In the genomic region with DNA sequence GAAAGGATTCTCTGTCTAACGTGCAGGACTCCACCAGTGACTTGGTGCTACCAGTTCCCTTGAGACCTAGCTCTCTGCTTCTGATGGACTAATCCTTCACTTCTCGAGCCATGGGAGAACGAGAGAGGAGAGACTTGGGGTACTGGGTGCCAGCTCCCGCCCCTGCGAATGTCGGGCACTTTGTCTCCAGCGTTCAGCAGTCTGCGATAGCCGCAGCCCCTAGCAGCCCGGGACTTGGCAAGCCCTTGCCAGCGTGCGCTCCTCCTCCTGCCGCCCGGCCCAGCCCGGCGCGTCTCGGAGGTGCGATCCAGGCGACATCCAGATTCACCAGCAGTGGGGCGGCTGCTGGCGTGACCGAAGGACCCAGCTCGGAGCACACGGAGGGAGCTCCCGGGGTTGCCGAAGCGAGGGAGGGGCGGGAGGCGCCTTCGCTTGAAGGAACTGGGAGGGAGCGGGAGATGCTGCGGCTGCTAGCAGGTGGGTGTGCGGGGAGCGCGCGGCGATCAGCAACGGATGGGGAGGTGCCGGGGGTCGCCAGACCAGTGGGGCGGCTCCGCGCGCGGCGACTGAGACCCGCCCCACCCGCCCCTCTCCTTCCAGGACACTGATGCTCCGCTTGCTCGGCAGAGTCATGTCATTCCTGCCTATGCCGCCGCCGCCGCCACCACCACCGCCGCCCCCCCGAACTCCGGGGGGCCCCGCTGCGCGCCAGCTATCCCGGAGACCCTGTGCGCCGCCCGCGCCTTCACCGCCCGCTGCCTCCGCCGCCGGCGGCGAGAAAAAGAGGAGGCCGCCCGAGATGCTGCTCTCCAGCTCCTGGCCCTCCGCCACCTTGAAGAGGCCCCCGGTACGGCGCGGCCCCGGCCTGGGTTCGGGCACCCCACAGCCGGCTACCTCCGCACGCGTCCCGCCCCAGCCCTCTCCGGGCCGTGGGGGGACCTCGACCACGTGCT, we compare ENCODE assay signal across 8 mouse cellular contexts. TPM values are rescaled to one million over a fixed set of nuclear protein-coding genes. Genes with fewer than 3 reads are reported as not detected.
DNase-seq lines count a peak whose midpoint lies in the region; ATAC-seq and TF ChIP-seq lines count a peak whose summit lies in the region.

No protein-coding gene starts in this region.

- H3K36me3 ChIP-seq in kidney, embryonic 14.5 days (ENCODE audit: control insufficient read depth, insufficient read depth, low read length): no peaks in the 10 kb centered on the region
- H3K36me3 ChIP-seq in kidney, postnatal 0 days (ENCODE audit: insufficient read depth, low read length): no peaks in the 10 kb centered on the region

- DNase-seq in kidney, adult 11 months: no peak
- peak; percentile 47 for DNase-seq in cerebellum, adult 9-11 months
- peak; percentile 35 to 49 for DNase-seq in frontal cortex, postnatal 14 days (ENCODE audit: low spot score in 2 of 2)
- DNase-seq in kidney, postnatal 0 days (ENCODE audit: low spot score): peak; percentile 27
- peak; percentile 34 for DNase-seq in lung, adult 2 months
- peak; percentile 58 for DNase-seq in retina, embryonic 14.5 days (ENCODE audit: low spot score)

- peak overlapping the region; percentile 54 for H3K9ac ChIP-seq in kidney, embryonic 14.5 days (ENCODE audit: low read depth, low read length)
- H3K9ac ChIP-seq in kidney, postnatal 0 days (ENCODE audit: low read depth, low read length): peak overlapping the region; percentile 50

- no peak for TF ChIP-seq CTCF in kidney, postnatal 0 days (IDR thresholded peaks at IDR 0.05; ENCODE audit: low read depth)
- TF ChIP-seq CTCF in lung, adult 2 months (IDR thresholded peaks at IDR 0.05; ENCODE audit: insufficient read depth, low read length): no peak

- H3K4me2 ChIP-seq in kidney, embryonic 14.5 days (replicated peaks; ENCODE audit: low read depth, low read length): peak overlapping the region; percentile 99
- peak overlapping the region; percentile 98 for H3K4me2 ChIP-seq in kidney, postnatal 0 days (ENCODE audit: low read length)

- no peak overlapping the region for H3K27ac ChIP-seq in kidney, embryonic 14.5 days (ENCODE audit: low read depth, low read length)
- H3K27ac ChIP-seq in kidney, postnatal 0 days: no peak overlapping the region

- no peak for TF ChIP-seq POLR2A in lung, adult 2 months (IDR thresholded peaks at IDR 0.05; ENCODE audit: borderline replicate concordance, extremely low read depth, low read depth, low read length)

- peak; percentile 76 for ATAC-seq in kidney, embryonic 14.5 days (ENCODE audit: low FRiP score, low TSS enrichment)
- ATAC-seq in kidney, postnatal 0 days (replicated peaks; ENCODE audit: low FRiP score, low read depth): peak; percentile 46; the same call in 1 of the 2 replicates
- ATAC-seq in erythroid progenitor cell, adult 5-6 weeks (replicated peaks; ENCODE audit: low FRiP score, poor library complexity, severe bottlenecking): no peak

- H3K9me3 ChIP-seq in kidney, embryonic 14.5 days (ENCODE audit: control insufficient read depth, low read length): no peaks in the 10 kb centered on the region
- no peaks in the 10 kb centered on the region for H3K9me3 ChIP-seq in kidney, postnatal 0 days (replicated peaks; ENCODE audit: low read length)

- peaks cover 15% of the 10 kb centered on the region for H3K4me1 ChIP-seq in kidney, embryonic 14.5 days (ENCODE audit: control insufficient read depth, insufficient read depth, low read length)
- H3K4me1 ChIP-seq in kidney, postnatal 0 days (replicated peaks; ENCODE audit: insufficient read depth, low read length): peaks cover 14% of the 10 kb centered on the region
- H3K4me1 ChIP-seq in lung, adult 2 months (ENCODE audit: control insufficient read depth, insufficient read depth, low read length): peaks cover 13% of the 10 kb centered on the region

- H3K27me3 ChIP-seq in kidney, embryonic 14.5 days (ENCODE audit: control insufficient read depth, insufficient read depth, low read length): peaks cover 45% of the 10 kb centered on the region
- peaks cover 31% of the 10 kb centered on the region for H3K27me3 ChIP-seq in kidney, postnatal 0 days (ENCODE audit: insufficient read depth, low read length)

- under 1% methylated on average over 50 of the region's 92 CpGs for WGBS in kidney, embryonic 14.5 days
- WGBS in kidney, postnatal 0 days: 1% methylated on average over 46 of the region's 92 CpGs
- 1% methylated on average over 76 of the region's 92 CpGs for WGBS in lung, adult 2 months

- peak overlapping the region; percentile 53 for H3K4me3 ChIP-seq in kidney, embryonic 14.5 days (ENCODE audit: low read length)
- H3K4me3 ChIP-seq in kidney, postnatal 0 days (replicated peaks; ENCODE audit: low read depth, low read length): peak overlapping the region; percentile 48
- peak overlapping the region; percentile 66 for H3K4me3 ChIP-seq in lung, adult 2 months (replicated peaks; ENCODE audit: extremely low read depth, low read depth, low read length)

RNA-seq across cellular contexts. Expression of a gene that starts 3.4 kb away (rescaled TPM):
- polyA plus RNA-seq in kidney, embryonic 14.5 days (2014; fragmentation: Nextera tagmentation; extraction: Ambion mirVana): 0.43 and 0.49 TPM in 2 replicates
- 0.20 and 0.28 TPM in 2 replicates for polyA plus RNA-seq in kidney, postnatal 0 days (2015; fragmentation: Nextera tagmentation; extraction: Ambion mirVana)
- polyA plus RNA-seq in lung, adult 2 months (2012; rRNA removed): 14.4 and 16.1 TPM in 2 replicates
- not detected in 2 replicates for total RNA-seq in erythroid progenitor cell, adult 5-6 weeks (2015; ENCODE audit: low replicate concordance)
- total RNA-seq in erythroid progenitor cell, adult 5-6 weeks (2017; ENCODE audit: low replicate concordance): 0.53 TPM in 1 of 2 replicates, not detected in the other

RNA-seq across cellular contexts. Expression of a gene that starts 15.1 kb away (rescaled TPM):
- 0.19 and 0.46 TPM in 2 replicates for polyA plus RNA-seq in kidney, embryonic 14.5 days (2014; fragmentation: Nextera tagmentation; extraction: Ambion mirVana)
- polyA plus RNA-seq in kidney, postnatal 0 days (2015; fragmentation: Nextera tagmentation; extraction: Ambion mirVana): 0.46 and 0.50 TPM in 2 replicates
- 3.5 and 3.7 TPM in 2 replicates for polyA plus RNA-seq in lung, adult 2 months (2012; rRNA removed)
- not detected in 2 replicates for total RNA-seq in erythroid progenitor cell, adult 5-6 weeks (2015; ENCODE audit: low replicate concordance)
- not detected in 2 replicates for total RNA-seq in erythroid progenitor cell, adult 5-6 weeks (2017; ENCODE audit: low replicate concordance)

RNA-seq across cellular contexts. Expression of a gene that starts 29.8 kb away (rescaled TPM):
- 68.2 and 97.2 TPM in 2 replicates for polyA plus RNA-seq in kidney, embryonic 14.5 days (2014; fragmentation: Nextera tagmentation; extraction: Ambion mirVana)
- 93.3 and 102 TPM in 2 replicates for polyA plus RNA-seq in kidney, postnatal 0 days (2015; fragmentation: Nextera tagmentation; extraction: Ambion mirVana)
- 74.2 and 78.1 TPM in 2 replicates for polyA plus RNA-seq in lung, adult 2 months (2012; rRNA removed)
- total RNA-seq in erythroid progenitor cell, adult 5-6 weeks (2015; ENCODE audit: low replicate concordance): 39.4 and 82.9 TPM in 2 replicates
- 7.9 and 21.1 TPM in 2 replicates for total RNA-seq in erythroid progenitor cell, adult 5-6 weeks (2017; ENCODE audit: low replicate concordance)

RNA-seq across cellular contexts. Expression of a gene that starts 58.0 kb away (rescaled TPM):
- polyA plus RNA-seq in kidney, embryonic 14.5 days (2014; fragmentation: Nextera tagmentation; extraction: Ambion mirVana): 145 and 173 TPM in 2 replicates
- 444 and 498 TPM in 2 replicates for polyA plus RNA-seq in kidney, postnatal 0 days (2015; fragmentation: Nextera tagmentation; extraction: Ambion mirVana)
- polyA plus RNA-seq in lung, adult 2 months (2012; rRNA removed): 68.3 and 103 TPM in 2 replicates
- total RNA-seq in erythroid progenitor cell, adult 5-6 weeks (2015; ENCODE audit: low replicate concordance): 62.5 and 64.2 TPM in 2 replicates
- total RNA-seq in erythroid progenitor cell, adult 5-6 weeks (2017; ENCODE audit: low replicate concordance): 29.8 and 39.3 TPM in 2 replicates

Comparison
In these comparisons a context has a peak if more than half of its experiments do, and no peak if none do; other contexts are left out.
1. RNA of a gene that starts 3.4 kb away (polyA plus RNA-seq): 14.4 to 16.1 TPM in lung, adult 2 months; 0.43 to 0.49 TPM in kidney, embryonic 14.5 days and 0.20 to 0.28 TPM in kidney, postnatal 0 days; every median in the first group is over 10 times any median in the second.
2. Peak in every context shown above with its lines, with median percentiles within 50 percentile points of each other: H3K4me3 ChIP-seq.